Mouse (Mus musculus) forebrain, embryonic 14.5 days (tissue): ENCODE results near the gene Tapbpl. TPM values are rescaled to one million over a fixed set of nuclear protein-coding genes. Genes with fewer than 3 reads are reported as not detected.
A peak's percentile ranks its signal among the peaks of the same experiment; 100 is the strongest.

Experiments used
- ATAC-seq: fragments of 200-750 bp; cut with Nextera tagmentation; 2 replicates; pipeline ENCODE4 v1.8.0; 2017; ENCODE audit warnings: mild to moderate bottlenecking, moderate library complexity
- DNase-seq: peaks from one replicate; pipeline ENCODE4 v3.0.0-alpha.2; 2015; ENCODE audit warnings: low spot score
- H3K27ac ChIP-seq: fragments of 300-500 bp; sonication (generic); 2 replicates; pipeline ENCODE4 v1.5.1; 2014; ENCODE audit warnings: low read depth, mild to moderate bottlenecking, control low read depth, low read length, moderate library complexity
- H3K27me3 ChIP-seq: fragments of 300-500 bp; sonication (generic); replicated peaks from 2 replicates; pipeline ENCODE4 v1.6.1; 2014; ENCODE audit warnings: low read length, control low read depth, mixed read lengths; ENCODE audit not compliant: control insufficient read depth, insufficient read depth
- H3K36me3 ChIP-seq: fragments of 300-500 bp; sonication (generic); 2 replicates; pipeline ENCODE4 v1.6.1; 2014; ENCODE audit warnings: low read length, control low read depth; ENCODE audit not compliant: control insufficient read depth, insufficient read depth
- H3K4me1 ChIP-seq: fragments of 300-500 bp; sonication (generic); 2 replicates; pipeline ENCODE4 v1.6.1; 2014; ENCODE audit warnings: antibody characterized with exemption, low read length, control low read depth; ENCODE audit not compliant: control insufficient read depth, insufficient read depth
- H3K4me2 ChIP-seq: fragments of 300-500 bp; sonication (generic); 2 replicates; pipeline ENCODE4 v1.6.1; 2014; ENCODE audit warnings: mild to moderate bottlenecking, control low read depth, low read length
- H3K4me3 ChIP-seq: fragments of 300-500 bp; sonication (generic); 2 replicates; pipeline ENCODE4 v1.5.1; 2014; ENCODE audit warnings: low read depth, low read length, control low read depth
- H3K9ac ChIP-seq: fragments of 300-500 bp; sonication (generic); 2 replicates; pipeline ENCODE4 v1.6.1; 2014; ENCODE audit warnings: mild to moderate bottlenecking, low read length, control low read depth, moderate library complexity
- H3K9me3 ChIP-seq: fragments of 300-500 bp; sonication (generic); replicated peaks from 2 replicates; pipeline ENCODE4 v1.6.1; 2016; ENCODE audit warnings: low read length, control low read depth, mixed read lengths; ENCODE audit not compliant: control insufficient read depth
- WGBS: fragments of 180-500 bp; shearing (Covaris S2); extraction: QIAGEN DNeasy Blood & Tissue Kit; methylation state at CpG from one replicate; pipeline ENCODE4 v1.1.7; 2014; 5-methylcytosine and 5-hydroxymethylcytosine counted together
- polyA plus RNA-seq: library from polyadenylated mRNA; unstranded; fragments of >200 nt; fragmentation: Nextera tagmentation; extraction: Ambion mirVana; gene quantifications from 2 replicates; pipeline ENCODE4 v1.2.1, GENCODE M21; 2014

The Tapbpl gene
- polyA plus RNA-seq, 1 experiment from 2014 or later, result 1.8 TPM

GRCm38 (mm10) chr6:125234520-125234828 is 2.8 kb upstream of the Tapbpl start:
- Histone ChIP-seq H3K27ac (no peak overlapping the region), H3K27me3 (no peaks in the 10 kb centered on the region), H3K4me2 (no peak overlapping the region), H3K4me1 (no peaks in the 10 kb centered on the region), H3K36me3 (no peaks in the 10 kb centered on the region), H3K9me3 (no peaks in the 10 kb centered on the region), H3K4me3 (no peak overlapping the region), H3K9ac (no peak overlapping the region)
- DNase-seq (no peak), ATAC-seq (no peak)
- 73% methylated on average over 5 of the region's 5 CpGs for WGBS

GRCm38 (mm10) chr6:125233816-125234519 is 2.3 kb upstream of the Tapbpl start:
- Histone ChIP-seq H3K9ac (no peak overlapping the region), H3K9me3 (no peaks in the 10 kb centered on the region), H3K27me3 (no peaks in the 10 kb centered on the region), H3K4me2 (no peak overlapping the region), H3K36me3 (no peaks in the 10 kb centered on the region), H3K4me1 (no peaks in the 10 kb centered on the region), H3K4me3 (no peak overlapping the region), H3K27ac (no peak overlapping the region)
- WGBS, result 64% methylated on average over 7 of the region's 7 CpGs
- DNase-seq, result no peak
- ATAC-seq, result no peak

GRCm38 (mm10) chr6:125232516-125232915 is 856 bp upstream of the Tapbpl start:
- no peaks in the 10 kb centered on the region for H3K27me3 ChIP-seq
- WGBS, result 87% methylated on average over 6 of the region's 6 CpGs
- no peaks in the 10 kb centered on the region for H3K9me3 ChIP-seq
- no peak overlapping the region for H3K27ac ChIP-seq
- H3K36me3 ChIP-seq, result no peaks in the 10 kb centered on the region
- H3K4me1 ChIP-seq, result no peaks in the 10 kb centered on the region
- H3K9ac ChIP-seq, result no peak overlapping the region; the same call in 1 of the 2 replicates
- H3K4me2 ChIP-seq, result no peak overlapping the region
- no peak for ATAC-seq
- no peak for DNase-seq
- H3K4me3 ChIP-seq, result no peak overlapping the region

GRCm38 (mm10) chr6:125232045-125232437 is 381 bp upstream of the Tapbpl start:
- peak overlapping the region; percentile 66 for H3K9ac ChIP-seq
- H3K4me1 ChIP-seq, result no peaks in the 10 kb centered on the region
- 59% methylated on average over 4 of the region's 4 CpGs for WGBS
- no peak overlapping the region for H3K4me3 ChIP-seq
- no peaks in the 10 kb centered on the region for H3K9me3 ChIP-seq
- H3K4me2 ChIP-seq, result peak overlapping the region; percentile 72
- ATAC-seq (no peak), DNase-seq (no peak)
- no peaks in the 10 kb centered on the region for H3K36me3 ChIP-seq
- no peaks in the 10 kb centered on the region for H3K27me3 ChIP-seq
- no peak overlapping the region for H3K27ac ChIP-seq

GRCm38 (mm10) chr6:125230571-125230970 is 1.1 kb downstream of the Tapbpl start:
- no peak overlapping the region for H3K4me3 ChIP-seq
- WGBS, result 75% methylated on average over 9 of the region's 9 CpGs
- no peaks in the 10 kb centered on the region for H3K9me3 ChIP-seq
- H3K4me1 ChIP-seq, result no peaks in the 10 kb centered on the region
- H3K36me3 ChIP-seq, result no peaks in the 10 kb centered on the region
- no peaks in the 10 kb centered on the region for H3K27me3 ChIP-seq
- ATAC-seq (no peak), DNase-seq (no peak)
- peak overlapping the region; percentile 9; the same call in 1 of the 2 replicates for H3K9ac ChIP-seq
- peak overlapping the region; percentile 72 for H3K4me2 ChIP-seq
- H3K27ac ChIP-seq, result no peak overlapping the region

- no peaks in the 10 kb centered on the region for H3K36me3 ChIP-seq
- no peak overlapping the region for H3K4me3 ChIP-seq
- WGBS, result 80% methylated on average over 5 of the region's 5 CpGs
- DNase-seq (no peak), ATAC-seq (no peak)
- no peak overlapping the region for H3K9ac ChIP-seq
- no peaks in the 10 kb centered on the region for H3K4me1 ChIP-seq
- no peaks in the 10 kb centered on the region for H3K27me3 ChIP-seq
- no peak overlapping the region for H3K27ac ChIP-seq
- no peaks in the 10 kb centered on the region for H3K9me3 ChIP-seq
- no peak overlapping the region for H3K4me2 ChIP-seq
Observed at GRCm38 (mm10) chr6:125225518-125226115, 6.0 kb downstream of the Tapbpl start.

GRCm38 (mm10) chr6:125222577-125222976 is 9.1 kb downstream of the Tapbpl start:
- Histone ChIP-seq H3K36me3 (no peaks in the 10 kb centered on the region), H3K27me3 (no peaks in the 10 kb centered on the region), H3K9me3 (no peaks in the 10 kb centered on the region), H3K4me2 (no peak overlapping the region), H3K9ac (no peak overlapping the region), H3K4me3 (no peak overlapping the region), H3K27ac (no peak overlapping the region; the same call in 1 of the 2 replicates), H3K4me1 (no peaks in the 10 kb centered on the region)
- DNase-seq (no peak), ATAC-seq (no peak)
- WGBS, result 80% methylated on average over 3 of the region's 3 CpGs

GRCm38 (mm10) chr6:125222146-125222545 is 9.5 kb downstream of the Tapbpl start:
- Histone ChIP-seq H3K27ac (peak overlapping the region; percentile 10; the same call in 1 of the 2 replicates), H3K9me3 (no peaks in the 10 kb centered on the region), H3K36me3 (no peaks in the 10 kb centered on the region), H3K4me1 (no peaks in the 10 kb centered on the region), H3K9ac (no peak overlapping the region), H3K4me3 (no peak overlapping the region), H3K27me3 (no peaks in the 10 kb centered on the region), H3K4me2 (no peak overlapping the region)
- WGBS, result 70% methylated on average over 2 of the region's 2 CpGs
- no peak for ATAC-seq
- DNase-seq, result no peak

- H3K4me1 ChIP-seq, result no peaks in the 10 kb centered on the region; the same call in 1 of the 2 replicates
- WGBS, result 88% methylated on average over 20 of the region's 20 CpGs
- no peak overlapping the region for H3K4me2 ChIP-seq
- H3K36me3 ChIP-seq, result no peaks in the 10 kb centered on the region
- no peak overlapping the region for H3K9ac ChIP-seq
- DNase-seq (no peak), ATAC-seq (no peak)
- H3K27ac ChIP-seq, result no peak overlapping the region
- H3K27me3 ChIP-seq, result no peaks in the 10 kb centered on the region
- no peaks in the 10 kb centered on the region for H3K9me3 ChIP-seq
- no peak overlapping the region for H3K4me3 ChIP-seq
Observed at GRCm38 (mm10) chr6:125221115-125221745, 10.4 kb downstream of the Tapbpl start.
